Mouse (Mus musculus): Measurements from ENCODE around the gene Slpi. TPM values are rescaled to one million over a fixed set of nuclear protein-coding genes. Genes with fewer than 3 reads are reported as not detected.
A peak's percentile ranks its signal among the peaks of the same experiment; 100 is the strongest.

Gene Slpi
- total and polyA plus RNA-seq, 2 experiments: 1.4 to 4.5 TPM

GRCm38 (mm10) chr2:164418308-164418875 is 29.5 kb upstream of the Slpi start:
- Histone ChIP-seq H3K4me1 (ENCODE audit: control insufficient read depth, insufficient read depth, low read length) (peaks cover 28% of the 10 kb centered on the region), H3K36me3 (ENCODE audit: control insufficient read depth, insufficient read depth, low read length) (no peaks in the 10 kb centered on the region), H3K27me3 (ENCODE audit: control insufficient read depth, insufficient read depth, low read length) (no peaks in the 10 kb centered on the region), H3K4me3 (ENCODE audit: insufficient read depth, low read depth, low read length) (no peak overlapping the region), H3K79me2 (ENCODE audit: control insufficient read depth, insufficient read depth, low read length) (no peaks in the 10 kb centered on the region), H3K27ac (replicated peaks; ENCODE audit: insufficient read depth, low read depth, low read length) (no peak overlapping the region), H3K9ac (ENCODE audit: low read depth, low read length) (no peak overlapping the region)
- peak; percentile 46 for DNase-seq (ENCODE audit: extremely low read depth, low read depth, low spot score)
- TF ChIP-seq POLR2A (IDR thresholded peaks at IDR 0.05; ENCODE audit: extremely low read depth, insufficient read depth, low read length): no peak
- TF ChIP-seq CTCF (IDR thresholded peaks at IDR 0.05; ENCODE audit: low read depth, low read length): no peak
- 25% methylated on average over 3 of the region's 3 CpGs for WGBS

GRCm38 (mm10) chr2:164417198-164417597 is 28.3 kb upstream of the Slpi start:
- TF ChIP-seq CTCF (IDR thresholded peaks at IDR 0.05; ENCODE audit: low read depth, low read length) (peak; percentile 64), POLR2A (IDR thresholded peaks at IDR 0.05; ENCODE audit: extremely low read depth, insufficient read depth, low read length) (no peak)
- DNase-seq (ENCODE audit: extremely low read depth, low read depth, low spot score): peak; percentile 64

GRCm38 (mm10) chr2:164414581-164414980 is 25.7 kb upstream of the Slpi start:
- Histone ChIP-seq H3K79me2 (ENCODE audit: control insufficient read depth, insufficient read depth, low read length) (no peaks in the 10 kb centered on the region), H3K4me3 (ENCODE audit: insufficient read depth, low read depth, low read length) (no peak overlapping the region), H3K36me3 (ENCODE audit: control insufficient read depth, insufficient read depth, low read length) (no peaks in the 10 kb centered on the region), H3K9ac (ENCODE audit: low read depth, low read length) (no peak overlapping the region), H3K4me1 (ENCODE audit: control insufficient read depth, insufficient read depth, low read length) (peaks cover 12% of the 10 kb centered on the region), H3K27ac (replicated peaks; ENCODE audit: insufficient read depth, low read depth, low read length) (no peak overlapping the region), H3K27me3 (ENCODE audit: control insufficient read depth, insufficient read depth, low read length) (no peaks in the 10 kb centered on the region)
- no peak for DNase-seq (ENCODE audit: extremely low read depth, low read depth, low spot score)
- TF ChIP-seq POLR2A (IDR thresholded peaks at IDR 0.05; ENCODE audit: extremely low read depth, insufficient read depth, low read length): no peak
- TF ChIP-seq CTCF (IDR thresholded peaks at IDR 0.05; ENCODE audit: low read depth, low read length): no peak
- WGBS: 57% methylated on average over 10 of the region's 10 CpGs

More at GRCm38 (mm10) chr2:164417198-164417597, 28.3 kb upstream of the Slpi start:
- no peak overlapping the region for H3K27ac ChIP-seq (replicated peaks; ENCODE audit: insufficient read depth, low read depth, low read length)
- H3K36me3 ChIP-seq (ENCODE audit: control insufficient read depth, insufficient read depth, low read length): no peaks in the 10 kb centered on the region
- peaks cover 20% of the 10 kb centered on the region for H3K4me1 ChIP-seq (ENCODE audit: control insufficient read depth, insufficient read depth, low read length)
- no peak overlapping the region for H3K4me3 ChIP-seq (ENCODE audit: insufficient read depth, low read depth, low read length)
- no peaks in the 10 kb centered on the region for H3K79me2 ChIP-seq (ENCODE audit: control insufficient read depth, insufficient read depth, low read length)
- H3K9ac ChIP-seq (ENCODE audit: low read depth, low read length): no peak overlapping the region
- no peaks in the 10 kb centered on the region for H3K27me3 ChIP-seq (ENCODE audit: control insufficient read depth, insufficient read depth, low read length)
- 1% methylated on average over 2 of the region's 2 CpGs for WGBS

- WGBS: 35% methylated on average over 28 of the region's 28 CpGs
- Histone ChIP-seq H3K4me1 (ENCODE audit: control insufficient read depth, insufficient read depth, low read length) (peaks cover 12% of the 10 kb centered on the region), H3K9ac (ENCODE audit: low read depth, low read length) (no peak overlapping the region; the same call in 1 of the 2 replicates), H3K4me3 (ENCODE audit: insufficient read depth, low read depth, low read length) (no peak overlapping the region), H3K36me3 (ENCODE audit: control insufficient read depth, insufficient read depth, low read length) (no peaks in the 10 kb centered on the region), H3K27me3 (ENCODE audit: control insufficient read depth, insufficient read depth, low read length) (no peaks in the 10 kb centered on the region), H3K79me2 (ENCODE audit: control insufficient read depth, insufficient read depth, low read length) (no peaks in the 10 kb centered on the region), H3K27ac (replicated peaks; ENCODE audit: insufficient read depth, low read depth, low read length) (no peak overlapping the region)
- TF ChIP-seq POLR2A (IDR thresholded peaks at IDR 0.05; ENCODE audit: extremely low read depth, insufficient read depth, low read length) (no peak), CTCF (IDR thresholded peaks at IDR 0.05; ENCODE audit: low read depth, low read length) (no peak)
- DNase-seq (ENCODE audit: extremely low read depth, low read depth, low spot score): no peak
Measured at GRCm38 (mm10) chr2:164414167-164414566, 25.3 kb upstream of the Slpi start.

GRCm38 (mm10) chr2:164407708-164408107 is 18.8 kb upstream of the Slpi start:
- Histone ChIP-seq H3K4me1 (ENCODE audit: control insufficient read depth, insufficient read depth, low read length) (0 out of 2 replicates have a peak, but pooled peaks cover 1% of the 10 kb centered on the region), H3K27ac (replicated peaks; ENCODE audit: insufficient read depth, low read depth, low read length) (no peak overlapping the region), H3K9ac (ENCODE audit: low read depth, low read length) (no peak overlapping the region), H3K4me3 (ENCODE audit: insufficient read depth, low read depth, low read length) (no peak overlapping the region), H3K27me3 (ENCODE audit: control insufficient read depth, insufficient read depth, low read length) (peaks cover 10% of the 10 kb centered on the region), H3K36me3 (ENCODE audit: control insufficient read depth, insufficient read depth, low read length) (no peaks in the 10 kb centered on the region), H3K79me2 (ENCODE audit: control insufficient read depth, insufficient read depth, low read length) (no peaks in the 10 kb centered on the region)
- DNase-seq (ENCODE audit: extremely low read depth, low read depth, low spot score): peak; percentile 30
- WGBS: under 1% methylated on average over 22 of the region's 22 CpGs
- TF ChIP-seq CTCF (IDR thresholded peaks at IDR 0.05; ENCODE audit: low read depth, low read length): peak; percentile 93
- TF ChIP-seq POLR2A (IDR thresholded peaks at IDR 0.05; ENCODE audit: extremely low read depth, insufficient read depth, low read length): no peak

GRCm38 (mm10) chr2:164405519-164405918 is 16.6 kb upstream of the Slpi start:
- TF ChIP-seq CTCF (IDR thresholded peaks at IDR 0.05; ENCODE audit: low read depth, low read length) (no peak), POLR2A (IDR thresholded peaks at IDR 0.05; ENCODE audit: extremely low read depth, insufficient read depth, low read length) (no peak)
- Histone ChIP-seq H3K27ac (replicated peaks; ENCODE audit: insufficient read depth, low read depth, low read length) (no peak overlapping the region), H3K36me3 (ENCODE audit: control insufficient read depth, insufficient read depth, low read length) (no peaks in the 10 kb centered on the region), H3K4me1 (ENCODE audit: control insufficient read depth, insufficient read depth, low read length) (0 out of 2 replicates have a peak, but pooled peaks cover 1% of the 10 kb centered on the region), H3K79me2 (ENCODE audit: control insufficient read depth, insufficient read depth, low read length) (no peaks in the 10 kb centered on the region), H3K9ac (ENCODE audit: low read depth, low read length) (no peak overlapping the region), H3K4me3 (ENCODE audit: insufficient read depth, low read depth, low read length) (no peak overlapping the region), H3K27me3 (ENCODE audit: control insufficient read depth, insufficient read depth, low read length) (peaks cover 16% of the 10 kb centered on the region)
- no peak for DNase-seq (ENCODE audit: extremely low read depth, low read depth, low spot score)
- WGBS: 52% methylated on average over 5 of the region's 5 CpGs

Data from liver, adult 2 months (tissue).